Mouse (Mus musculus): ENCODE measurements around the gene Enpep. TPM values are rescaled to one million over a fixed set of nuclear protein-coding genes. Genes with fewer than 3 reads are reported as not detected.

Gene Enpep
- polyA plus RNA-seq, 1 experiment: not detected

DNA sequence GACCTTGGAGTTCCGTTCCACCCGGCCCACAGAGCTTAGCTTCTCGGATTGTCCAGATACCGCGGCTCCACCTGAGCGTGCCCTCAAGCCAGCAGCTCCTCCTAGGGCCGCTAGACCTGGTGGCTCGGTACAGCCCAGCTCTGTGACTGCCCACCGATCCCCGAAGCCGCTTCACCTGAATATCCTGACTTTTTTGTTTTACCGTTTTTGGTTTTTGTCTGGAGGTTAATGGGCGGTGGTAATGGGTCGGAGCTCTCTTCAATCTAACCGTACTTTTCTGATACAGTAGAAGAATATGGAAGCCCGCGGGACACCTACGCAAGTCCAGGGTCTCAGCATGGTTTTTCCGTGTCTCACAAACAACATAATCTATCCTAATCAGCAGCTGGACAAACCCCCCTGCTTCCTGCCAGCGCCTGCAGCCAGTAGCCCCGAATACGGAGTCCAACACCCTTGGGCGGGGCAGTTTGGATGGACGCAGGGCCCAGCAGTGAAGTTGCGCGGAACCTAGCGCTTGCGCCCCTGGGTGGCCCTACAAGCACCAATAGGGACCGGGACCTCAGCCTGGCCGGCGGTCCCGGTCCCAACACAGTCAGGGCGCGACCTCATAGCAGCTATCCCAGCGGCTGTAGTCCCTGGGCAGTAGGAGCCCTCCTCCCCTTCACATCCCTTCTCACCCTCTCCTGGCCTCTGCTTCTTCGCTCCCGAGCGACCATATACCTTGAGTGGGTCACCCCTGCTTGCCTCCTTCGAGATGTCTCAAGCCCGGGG, 107.5 kb downstream of the Enpep start:
- Histone ChIP-seq H3K36me3 (ENCODE audit: control insufficient read depth, insufficient read depth) (no peaks in the 10 kb centered on the region), H3K79me2 (ENCODE audit: control insufficient read depth, insufficient read depth) (no peaks in the 10 kb centered on the region), H3K4me3 (ENCODE audit: insufficient read depth, poor library complexity, severe bottlenecking) (no peak overlapping the region), H3K79me3 (ENCODE audit: low read depth) (no peaks in the 10 kb centered on the region), H3ac (ENCODE audit: control insufficient read depth, insufficient read length, low read depth) (no peak overlapping the region), H3K27me3 (ENCODE audit: control insufficient read depth, insufficient read depth, insufficient read length) (no peaks in the 10 kb centered on the region)
- TF ChIP-seq CEBPB (IDR thresholded peaks at IDR 0.05; ENCODE audit: low read depth) (no peak), CTCF (IDR thresholded peaks at IDR 0.05; ENCODE audit: control insufficient read depth, insufficient read depth, insufficient read length) (no peak), FOSL1 (IDR thresholded peaks at IDR 0.05; ENCODE audit: insufficient read depth, low read length, poor library complexity, severe bottlenecking) (no peak), USF1 (IDR thresholded peaks at IDR 0.05; ENCODE audit: low read depth) (no peak), MYOG (IDR thresholded peaks at IDR 0.05; ENCODE audit: control insufficient read depth, extremely low read depth, insufficient read length) (no peak)

DNA sequence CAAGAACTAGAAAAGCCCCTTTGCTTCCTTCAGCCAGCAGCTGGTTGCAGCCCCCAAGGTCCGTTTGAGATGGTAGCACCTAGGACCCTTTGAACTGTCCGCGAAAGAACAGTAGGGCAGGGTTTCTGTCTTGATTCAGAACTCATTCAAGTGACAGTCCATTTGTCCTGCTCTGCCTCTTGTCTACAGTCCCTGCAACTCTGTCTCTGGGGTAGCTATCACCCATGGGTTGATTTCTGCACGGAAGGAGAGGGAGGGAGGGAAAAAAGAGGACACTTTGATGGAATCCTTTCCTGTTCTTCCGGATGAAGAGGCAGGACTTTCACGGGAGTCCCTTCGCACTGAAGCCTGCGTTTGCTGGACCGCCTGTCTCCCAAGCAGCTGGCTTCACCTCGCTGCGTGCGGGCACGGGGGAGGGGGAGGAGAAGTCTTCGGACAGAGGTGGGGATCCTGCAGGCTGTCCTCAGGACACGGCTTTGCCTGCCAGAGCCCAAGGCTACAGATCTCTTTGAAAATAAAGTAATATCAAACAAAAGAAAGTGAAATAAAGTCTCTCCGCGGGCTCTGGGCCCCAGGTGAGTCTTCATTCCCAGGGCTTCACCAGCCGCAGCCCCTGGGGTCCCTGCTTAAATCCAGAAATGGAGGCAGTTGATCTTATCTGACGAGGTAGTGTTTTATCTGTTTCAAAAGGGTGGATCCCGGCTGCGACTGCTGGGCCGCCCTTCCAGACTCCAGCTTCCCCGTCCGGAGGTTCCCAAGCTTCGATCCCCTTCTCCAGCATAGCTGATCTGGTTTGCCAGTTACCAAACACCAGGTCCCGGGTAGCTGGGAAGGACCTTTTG, 108.3 kb downstream of the Enpep start:
- no peak overlapping the region for H3ac ChIP-seq (ENCODE audit: control insufficient read depth, insufficient read length, low read depth)
- no peak overlapping the region for H3K4me3 ChIP-seq (ENCODE audit: insufficient read depth, poor library complexity, severe bottlenecking)
- H3K79me3 ChIP-seq (ENCODE audit: low read depth): no peaks in the 10 kb centered on the region
- peaks cover 5% of the 10 kb centered on the region for H3K36me3 ChIP-seq (ENCODE audit: control insufficient read depth, insufficient read depth)
- TF ChIP-seq MYOG (IDR thresholded peaks at IDR 0.05; ENCODE audit: control insufficient read depth, extremely low read depth, insufficient read length): no peak
- no peak for TF ChIP-seq CEBPB (IDR thresholded peaks at IDR 0.05; ENCODE audit: low read depth)
- no peak for TF ChIP-seq USF1 (IDR thresholded peaks at IDR 0.05; ENCODE audit: low read depth)
- TF ChIP-seq MYOD1 (IDR thresholded peaks at IDR 0.05; ENCODE audit: control insufficient read depth, insufficient read length, low read depth): no peak
- TF ChIP-seq CTCF (IDR thresholded peaks at IDR 0.05; ENCODE audit: control insufficient read depth, insufficient read depth, insufficient read length): no peak
- no peak for TF ChIP-seq FOSL1 (IDR thresholded peaks at IDR 0.05; ENCODE audit: insufficient read depth, low read length, poor library complexity, severe bottlenecking)
- no peak for TF ChIP-seq MAX (IDR thresholded peaks at IDR 0.05)
- H3K27me3 ChIP-seq (ENCODE audit: control insufficient read depth, insufficient read depth, insufficient read length): no peaks in the 10 kb centered on the region
- H3K79me2 ChIP-seq (ENCODE audit: control insufficient read depth, insufficient read depth): no peaks in the 10 kb centered on the region

GRCm38 (mm10) chr3:129223401-129223800, 109.1 kb downstream of the Enpep start:
- Histone ChIP-seq H3K27me3 (ENCODE audit: control insufficient read depth, insufficient read depth, insufficient read length) (no peaks in the 10 kb centered on the region), H3K79me2 (ENCODE audit: control insufficient read depth, insufficient read depth) (peaks cover 7% of the 10 kb centered on the region), H3K4me3 (ENCODE audit: insufficient read depth, poor library complexity, severe bottlenecking) (no peak overlapping the region), H3K79me3 (ENCODE audit: low read depth) (no peaks in the 10 kb centered on the region), H3K36me3 (ENCODE audit: control insufficient read depth, insufficient read depth) (peaks cover 13% of the 10 kb centered on the region), H3ac (ENCODE audit: control insufficient read depth, insufficient read length, low read depth) (no peak overlapping the region)
- TF ChIP-seq MAX (IDR thresholded peaks at IDR 0.05): no peak
- no peak for TF ChIP-seq MYOG (IDR thresholded peaks at IDR 0.05; ENCODE audit: control insufficient read depth, extremely low read depth, insufficient read length)
- no peak for TF ChIP-seq FOSL1 (IDR thresholded peaks at IDR 0.05; ENCODE audit: insufficient read depth, low read length, poor library complexity, severe bottlenecking)
- no peak for TF ChIP-seq CEBPB (IDR thresholded peaks at IDR 0.05; ENCODE audit: low read depth)
- no peak for TF ChIP-seq USF1 (IDR thresholded peaks at IDR 0.05; ENCODE audit: low read depth)
- no peak for TF ChIP-seq MYOD1 (IDR thresholded peaks at IDR 0.05; ENCODE audit: control insufficient read depth, insufficient read length, low read depth)
- no peak for TF ChIP-seq CTCF (IDR thresholded peaks at IDR 0.05; ENCODE audit: control insufficient read depth, insufficient read depth, insufficient read length)

- Histone ChIP-seq H3K79me2 (ENCODE audit: control insufficient read depth, insufficient read depth) (peaks cover 14% of the 10 kb centered on the region), H3K27me3 (ENCODE audit: control insufficient read depth, insufficient read depth, insufficient read length) (no peaks in the 10 kb centered on the region), H3K4me3 (ENCODE audit: insufficient read depth, poor library complexity, severe bottlenecking) (no peak overlapping the region), H3K79me3 (ENCODE audit: low read depth) (peaks cover 3% of the 10 kb centered on the region), H3K36me3 (ENCODE audit: control insufficient read depth, insufficient read depth) (peaks cover 13% of the 10 kb centered on the region), H3ac (ENCODE audit: control insufficient read depth, insufficient read length, low read depth) (no peak overlapping the region)
- no peak for TF ChIP-seq MYOG (IDR thresholded peaks at IDR 0.05; ENCODE audit: control insufficient read depth, extremely low read depth, insufficient read length)
- no peak for TF ChIP-seq MYOD1 (IDR thresholded peaks at IDR 0.05; ENCODE audit: control insufficient read depth, insufficient read length, low read depth)
- TF ChIP-seq CEBPB (IDR thresholded peaks at IDR 0.05; ENCODE audit: low read depth): no peak
- TF ChIP-seq USF1 (IDR thresholded peaks at IDR 0.05; ENCODE audit: low read depth): no peak
Measured at GRCm38 (mm10) chr3:129222448-129223290, 109.9 kb downstream of the Enpep start.
